Mouse (Mus musculus) testis, adult 2 months (tissue): Measurements from ENCODE around the gene Mlh3.

Experiments
- CTCF ChIP-seq: fragments of 200-500 bp; IDR thresholded peaks from 2 replicates; pipeline ENCODE4 v1.5.1; 2012; ENCODE audit warnings: low read depth, mild to moderate bottlenecking, inconsistent platforms, low read length, moderate library complexity; ENCODE audit not compliant: control insufficient read depth, insufficient read depth, insufficient replicate concordance
- POLR2A ChIP-seq: fragments of 200-500 bp; IDR thresholded peaks from 2 replicates; pipeline ENCODE4 v1.6.1; 2012; ENCODE audit warnings: low read depth, mild to moderate bottlenecking, inconsistent platforms, low read length, moderate library complexity; ENCODE audit not compliant: control insufficient read depth

DNA sequence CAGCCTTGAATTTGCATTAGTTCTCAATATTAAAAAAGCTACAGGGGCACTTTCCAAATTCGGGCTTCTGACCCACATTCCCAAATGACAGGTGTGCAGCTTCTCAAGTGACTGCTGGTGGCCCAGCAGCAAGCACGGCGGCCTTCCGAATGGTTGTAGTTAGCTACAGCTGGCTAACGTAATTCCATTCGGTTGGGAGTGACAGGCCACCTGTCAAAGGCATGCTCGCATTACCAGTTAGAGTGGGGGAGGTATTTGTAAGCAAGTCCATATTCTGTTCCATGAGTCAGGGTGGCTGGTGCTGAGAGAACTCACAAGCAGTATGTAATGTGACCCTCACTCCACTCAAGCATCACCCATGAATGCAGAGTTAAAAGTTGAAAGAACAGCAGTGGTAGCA, 43.2 kb downstream of the Mlh3 start:
- no peak for TF ChIP-seq POLR2A
- no peak for TF ChIP-seq CTCF
